Mouse (Mus musculus): ENCODE data around the gene Dusp5. TPM values are rescaled to one million over a fixed set of nuclear protein-coding genes. Genes with fewer than 3 reads are reported as not detected.

The Dusp5 gene
- total and polyA plus RNA-seq, 3 experiments, result 4.7 to 7.5 (median 6.9) TPM

DNA sequence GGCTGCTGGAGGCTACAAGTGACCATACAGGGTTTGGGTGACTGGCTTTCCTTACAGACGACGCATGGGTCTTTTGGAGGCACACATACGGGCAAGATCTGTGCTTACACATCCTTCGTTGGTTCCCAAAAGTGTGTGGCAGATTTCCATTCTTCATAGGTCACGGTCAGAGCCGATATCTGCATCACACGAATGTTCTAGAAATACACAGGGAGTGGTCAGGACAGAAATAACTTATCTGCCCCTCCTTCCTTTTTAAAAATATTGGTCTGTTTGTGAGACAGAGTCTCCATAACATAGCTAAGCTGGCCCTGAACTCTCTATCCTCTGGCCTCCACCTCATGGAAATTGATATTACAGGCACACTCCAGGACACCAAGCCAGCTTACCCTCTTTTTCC lies 24.7 kb upstream of the Dusp5 start:
- Histone ChIP-seq H3K4me1 (ENCODE audit: control insufficient read depth, insufficient read depth, low read length) (peaks cover 8% of the 10 kb centered on the region), H3K27me3 (ENCODE audit: control insufficient read depth, insufficient read depth, low read length) (no peaks in the 10 kb centered on the region), H3K4me3 (no peak overlapping the region), H3K79me2 (replicated peaks; ENCODE audit: control insufficient read depth, insufficient read depth, low read length) (no peaks in the 10 kb centered on the region), H3K36me3 (ENCODE audit: control insufficient read depth, insufficient read depth, low read length) (no peaks in the 10 kb centered on the region), H3K27ac (peak overlapping the region; percentile 40), H3K9ac (ENCODE audit: low read depth, low read length) (no peak overlapping the region)
- intact Hi-C loops (cut with DNase I), result no loop called here
- 38% methylated on average over 7 of the region's 7 CpGs for WGBS
- DNase-seq, result no peak
- TF ChIP-seq EP300 (IDR thresholded peaks at IDR 0.05; ENCODE audit: insufficient read depth, low read depth, low read length) (no peak), CTCF (IDR thresholded peaks at IDR 0.05) (no peak), POLR2A (IDR thresholded peaks at IDR 0.05; ENCODE audit: insufficient read depth, low read depth, low read length) (no peak)

GRCm38 (mm10) chr19:53505728-53506127 lies 23.2 kb upstream of the Dusp5 start:
- no peaks in the 10 kb centered on the region for H3K79me2 ChIP-seq (replicated peaks; ENCODE audit: control insufficient read depth, insufficient read depth, low read length)
- H3K27me3 ChIP-seq (ENCODE audit: control insufficient read depth, insufficient read depth, low read length), result no peaks in the 10 kb centered on the region
- H3K4me1 ChIP-seq (ENCODE audit: control insufficient read depth, insufficient read depth, low read length), result peaks cover 8% of the 10 kb centered on the region
- H3K36me3 ChIP-seq (ENCODE audit: control insufficient read depth, insufficient read depth, low read length), result no peaks in the 10 kb centered on the region
- TF ChIP-seq CTCF (IDR thresholded peaks at IDR 0.05), result no peak
- no peak for DNase-seq
- WGBS, result 56% methylated on average over 10 of the region's 10 CpGs
- intact Hi-C loops (cut with DNase I), result no loop called here
- H3K27ac ChIP-seq, result peak overlapping the region; percentile 31; the same call in 1 of the 2 replicates
- H3K4me3 ChIP-seq, result no peak overlapping the region
- H3K9ac ChIP-seq (ENCODE audit: low read depth, low read length), result no peak overlapping the region

DNA sequence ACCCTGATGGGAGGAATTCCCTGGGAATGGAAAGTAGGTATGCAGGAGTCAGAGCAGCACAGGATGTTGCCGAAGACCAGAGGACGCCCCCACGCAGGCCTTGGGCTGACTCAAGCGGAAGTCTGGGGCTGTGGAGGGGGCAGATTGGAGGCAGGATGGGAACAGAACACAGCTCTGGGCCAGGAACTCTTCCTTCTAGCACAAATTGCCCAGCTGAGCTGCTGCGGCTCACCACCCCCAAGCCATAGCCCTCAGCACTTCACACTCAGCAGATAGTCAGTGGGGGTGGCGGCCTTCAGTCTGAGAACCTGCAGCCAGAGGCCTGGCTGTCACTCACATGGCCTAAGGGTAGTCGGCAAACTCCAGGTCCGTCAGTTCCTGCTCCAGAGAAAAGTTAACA lies 21.4 kb upstream of the Dusp5 start:
- intact Hi-C loops (cut with DNase I), result no loop called here
- peak in 1 of 2 experiments; percentile 41 for DNase-seq
- peak overlapping the region; percentile 17 for H3K27ac ChIP-seq
- no peak overlapping the region for H3K9ac ChIP-seq (ENCODE audit: low read depth, low read length)
- no peaks in the 10 kb centered on the region for H3K27me3 ChIP-seq (ENCODE audit: control insufficient read depth, insufficient read depth, low read length)
- no peaks in the 10 kb centered on the region for H3K36me3 ChIP-seq (ENCODE audit: control insufficient read depth, insufficient read depth, low read length)
- no peaks in the 10 kb centered on the region for H3K79me2 ChIP-seq (replicated peaks; ENCODE audit: control insufficient read depth, insufficient read depth, low read length)
- H3K4me1 ChIP-seq (ENCODE audit: control insufficient read depth, insufficient read depth, low read length), result peaks cover 10% of the 10 kb centered on the region
- no peak overlapping the region for H3K4me3 ChIP-seq
- 32% methylated on average over 8 of the region's 8 CpGs for WGBS
- TF ChIP-seq EP300 (IDR thresholded peaks at IDR 0.05; ENCODE audit: insufficient read depth, low read depth, low read length) (no peak), POLR2A (IDR thresholded peaks at IDR 0.05; ENCODE audit: insufficient read depth, low read depth, low read length) (no peak), CTCF (IDR thresholded peaks at IDR 0.05) (no peak)

DNA sequence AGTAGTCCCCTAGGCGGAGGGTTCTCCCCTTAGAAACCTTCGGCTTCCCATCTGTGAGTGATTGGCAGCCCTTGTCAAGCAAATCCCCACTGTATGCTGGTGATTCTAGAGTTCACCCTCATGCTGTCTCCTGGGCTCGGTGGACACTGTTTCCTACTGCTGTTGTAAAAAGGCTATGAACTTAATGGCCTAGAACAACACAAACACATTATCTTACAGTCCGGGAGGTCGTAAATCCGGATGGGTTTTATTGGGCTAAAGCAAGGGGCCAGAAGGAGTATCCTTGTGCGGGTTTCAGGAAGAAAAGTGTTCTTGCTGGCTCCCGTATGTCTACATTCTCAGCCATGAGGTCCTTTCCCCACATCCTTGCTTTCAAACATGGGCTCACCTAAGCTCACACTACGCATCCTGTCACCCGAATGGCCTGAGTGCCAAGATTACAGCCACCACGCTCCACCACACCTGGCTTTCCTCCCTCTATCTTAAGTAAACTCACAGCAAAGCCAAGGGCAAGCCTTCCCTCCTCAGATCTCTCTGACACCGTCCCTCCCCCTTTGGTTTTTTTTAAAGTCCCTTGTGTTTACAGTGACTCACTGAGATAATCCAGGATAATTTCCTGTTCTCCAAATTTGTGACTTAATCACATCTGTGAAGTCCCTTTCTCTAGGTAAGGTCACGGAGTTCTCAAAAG lies 17.5 kb upstream of the Dusp5 start:
- Histone ChIP-seq H3K4me1 (ENCODE audit: control insufficient read depth, insufficient read depth, low read length) (peaks cover 5% of the 10 kb centered on the region; the same call in 1 of the 2 replicates), H3K36me3 (ENCODE audit: control insufficient read depth, insufficient read depth, low read length) (no peaks in the 10 kb centered on the region), H3K27ac (no peak overlapping the region), H3K9ac (ENCODE audit: low read depth, low read length) (no peak overlapping the region), H3K27me3 (ENCODE audit: control insufficient read depth, insufficient read depth, low read length) (no peaks in the 10 kb centered on the region), H3K4me3 (no peak overlapping the region), H3K79me2 (replicated peaks; ENCODE audit: control insufficient read depth, insufficient read depth, low read length) (no peaks in the 10 kb centered on the region)
- intact Hi-C loops (cut with DNase I), result no loop called here
- 54% methylated on average over 13 of the region's 13 CpGs for WGBS
- no peak for TF ChIP-seq CTCF (IDR thresholded peaks at IDR 0.05)
- no peak for TF ChIP-seq EP300 (IDR thresholded peaks at IDR 0.05; ENCODE audit: insufficient read depth, low read depth, low read length)
- TF ChIP-seq POLR2A (IDR thresholded peaks at IDR 0.05; ENCODE audit: insufficient read depth, low read depth, low read length), result no peak
- DNase-seq, result no peak

DNA sequence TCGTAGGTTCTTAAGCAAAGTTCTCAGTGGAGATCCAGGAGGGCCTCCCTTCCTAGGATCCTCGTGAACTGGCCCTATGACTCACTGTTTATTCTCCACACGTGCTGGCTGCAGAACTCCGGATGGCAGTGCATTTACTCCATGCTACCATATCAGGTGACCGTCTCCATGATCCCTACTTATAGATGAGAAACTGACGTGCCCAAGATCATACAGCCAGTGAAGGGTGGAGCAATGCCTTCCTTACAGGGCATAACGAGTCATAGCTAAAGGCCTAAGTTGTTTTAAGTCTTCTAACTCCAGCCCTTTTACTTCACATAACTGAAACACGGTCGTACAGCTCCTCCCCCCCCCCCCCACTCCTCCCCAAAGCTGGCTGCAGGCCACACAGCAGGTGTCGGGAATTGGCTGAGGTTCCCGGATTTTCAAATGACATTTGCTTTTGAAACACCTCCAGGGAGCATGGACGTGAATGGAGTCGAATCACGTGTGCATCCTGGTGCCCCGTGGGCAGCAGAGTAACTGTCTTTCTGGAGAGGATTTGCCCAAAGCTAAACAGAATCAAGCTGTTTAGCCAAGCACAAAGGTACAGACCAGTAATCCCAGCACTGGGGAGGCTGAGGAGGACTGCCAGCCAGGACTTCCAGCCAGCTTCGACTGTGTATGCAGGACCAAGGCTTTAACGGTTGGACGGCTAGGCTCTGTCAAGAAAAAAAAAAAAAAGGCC lies 11.4 kb upstream of the Dusp5 start:
- TF ChIP-seq CTCF (IDR thresholded peaks at IDR 0.05) (no peak), EP300 (IDR thresholded peaks at IDR 0.05; ENCODE audit: insufficient read depth, low read depth, low read length) (no peak), POLR2A (IDR thresholded peaks at IDR 0.05; ENCODE audit: insufficient read depth, low read depth, low read length) (no peak)
- H3K27me3 ChIP-seq (ENCODE audit: control insufficient read depth, insufficient read depth, low read length), result no peaks in the 10 kb centered on the region
- WGBS, result 25% methylated on average over 18 of the region's 18 CpGs
- H3K79me2 ChIP-seq (replicated peaks; ENCODE audit: control insufficient read depth, insufficient read depth, low read length), result no peaks in the 10 kb centered on the region
- no peak for DNase-seq
- intact Hi-C loops (cut with DNase I), result no loop called here
- no peak overlapping the region for H3K9ac ChIP-seq (ENCODE audit: low read depth, low read length)
- H3K27ac ChIP-seq, result no peak overlapping the region
- H3K4me3 ChIP-seq, result no peak overlapping the region
- H3K36me3 ChIP-seq (ENCODE audit: control insufficient read depth, insufficient read depth, low read length), result no peaks in the 10 kb centered on the region
- peaks cover 5% of the 10 kb centered on the region for H3K4me1 ChIP-seq (ENCODE audit: control insufficient read depth, insufficient read depth, low read length)

DNA sequence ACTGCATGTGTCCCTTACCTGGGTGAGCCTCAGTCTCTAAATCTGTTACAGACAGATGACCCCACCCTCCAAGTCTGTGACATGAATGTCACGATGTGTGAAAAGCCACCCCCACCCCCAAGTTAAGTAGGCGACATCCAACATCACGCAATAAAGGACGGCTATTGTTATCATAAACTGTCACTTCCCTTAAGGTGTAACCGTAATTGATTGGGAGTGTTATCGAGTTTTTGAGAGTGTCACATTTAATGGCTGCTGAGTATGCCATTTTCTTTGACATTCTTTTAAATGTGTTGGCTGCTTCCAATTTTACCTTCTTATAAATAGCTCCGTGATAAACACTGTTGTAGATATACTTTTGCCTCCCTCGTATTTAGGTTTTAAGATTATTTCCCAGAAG lies 9.4 kb upstream of the Dusp5 start:
- H3K36me3 ChIP-seq (ENCODE audit: control insufficient read depth, insufficient read depth, low read length), result no peaks in the 10 kb centered on the region
- no peak for DNase-seq
- intact Hi-C loops (cut with DNase I), result no loop called here
- no peak overlapping the region for H3K4me3 ChIP-seq
- H3K27ac ChIP-seq, result no peak overlapping the region
- WGBS, result 27% methylated on average over 8 of the region's 8 CpGs
- TF ChIP-seq CTCF (IDR thresholded peaks at IDR 0.05) (no peak), EP300 (IDR thresholded peaks at IDR 0.05; ENCODE audit: insufficient read depth, low read depth, low read length) (no peak), POLR2A (IDR thresholded peaks at IDR 0.05; ENCODE audit: insufficient read depth, low read depth, low read length) (no peak)
- peaks cover 5% of the 10 kb centered on the region for H3K4me1 ChIP-seq (ENCODE audit: control insufficient read depth, insufficient read depth, low read length)
- no peaks in the 10 kb centered on the region for H3K27me3 ChIP-seq (ENCODE audit: control insufficient read depth, insufficient read depth, low read length)
- H3K79me2 ChIP-seq (replicated peaks; ENCODE audit: control insufficient read depth, insufficient read depth, low read length), result no peaks in the 10 kb centered on the region
- H3K9ac ChIP-seq (ENCODE audit: low read depth, low read length), result no peak overlapping the region
